Mouse (Mus musculus) megakaryocyte, embryonic 14.5 days (primary cell): Measurements from ENCODE around the gene Syvn1.

ENCODE experiments used
- FLI1 ChIP-seq: IDR thresholded peaks from 2 replicates; pipeline ENCODE4 v1.6.1; 2012; ENCODE audit warnings: low read length, inconsistent platforms, mixed read lengths
- GATA1 ChIP-seq: IDR thresholded peaks from 3 replicates; pipeline ENCODE4 v1.6.1; 2012; ENCODE audit warnings: mixed read lengths, low read length, inconsistent platforms, borderline replicate concordance

- no peak for TF ChIP-seq FLI1
- no peak for TF ChIP-seq GATA1
Observed at GRCm38 (mm10) chr19:6061641-6062302, 15.4 kb downstream of the Syvn1 start.
